Mouse (Mus musculus): ENCODE measurements around the gene Drd5. TPM values are rescaled to one million over a fixed set of nuclear protein-coding genes. Genes with fewer than 3 reads are reported as not detected.

The Drd5 gene
- 0.87 and 1.3 TPM in 2 replicates for polyA plus RNA-seq (2021; fragmentation: Nextera tagmentation)
- long read RNA-seq, experiment 1, transcript Drd5-201 (1 exons, 3,152 nt), result major isoform, 11 of 12 reads
- long read RNA-seq, experiment 1, partial matches to known transcripts, result 0 of 12 reads
- long read RNA-seq, experiment 1, other reads (novel, unspliced or antisense), result 1 of 12 reads
- long read RNA-seq, experiment 2, partial matches to known transcripts, result 0 of 2 reads
- long read RNA-seq, experiment 2, other reads (novel, unspliced or antisense), result 0 of 2 reads

DNA sequence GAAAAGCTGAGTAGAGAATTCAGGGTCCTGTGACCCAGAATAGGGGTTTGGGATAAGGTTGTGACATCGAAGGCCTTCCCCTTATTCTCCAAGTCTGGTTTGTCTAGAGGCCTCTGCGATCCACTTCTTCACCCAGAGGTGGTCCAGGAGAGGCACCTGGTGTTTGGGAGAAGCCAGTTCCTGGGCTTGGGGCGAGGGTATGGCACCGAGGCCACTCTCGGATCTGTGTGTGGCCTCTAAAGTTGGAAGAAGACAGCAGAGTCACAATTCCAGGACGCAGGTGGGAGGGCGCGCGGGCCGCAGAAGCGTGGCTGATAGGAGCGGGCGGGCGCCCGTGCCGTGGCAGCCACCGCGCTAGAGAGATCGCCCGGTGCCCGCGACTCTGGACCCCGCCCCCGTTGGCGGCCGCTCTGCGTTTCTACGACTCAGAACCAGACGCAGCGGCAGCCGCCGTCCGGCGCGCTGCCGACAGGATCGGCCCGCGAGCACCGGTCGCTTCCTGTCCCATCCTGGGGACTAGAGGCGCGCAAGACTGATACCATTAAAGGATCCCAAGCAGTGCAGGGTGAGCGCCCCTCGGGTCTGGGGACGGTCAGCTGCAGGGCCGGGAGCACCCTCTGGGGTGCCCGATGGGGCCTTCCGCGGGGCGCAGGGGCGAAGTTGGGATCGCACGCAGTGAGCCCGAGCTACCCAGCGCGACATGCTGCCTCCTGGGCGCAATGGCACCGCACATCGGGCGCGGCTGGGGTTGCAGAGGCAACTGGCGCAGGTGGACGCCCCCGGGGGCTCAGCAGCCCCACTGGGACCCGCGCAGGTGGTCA, at the start of gene Drd5:
Gene Drd5, plus strand, starts transcription at position 402 of the 821 bp plus-strand sequence.

DNA sequence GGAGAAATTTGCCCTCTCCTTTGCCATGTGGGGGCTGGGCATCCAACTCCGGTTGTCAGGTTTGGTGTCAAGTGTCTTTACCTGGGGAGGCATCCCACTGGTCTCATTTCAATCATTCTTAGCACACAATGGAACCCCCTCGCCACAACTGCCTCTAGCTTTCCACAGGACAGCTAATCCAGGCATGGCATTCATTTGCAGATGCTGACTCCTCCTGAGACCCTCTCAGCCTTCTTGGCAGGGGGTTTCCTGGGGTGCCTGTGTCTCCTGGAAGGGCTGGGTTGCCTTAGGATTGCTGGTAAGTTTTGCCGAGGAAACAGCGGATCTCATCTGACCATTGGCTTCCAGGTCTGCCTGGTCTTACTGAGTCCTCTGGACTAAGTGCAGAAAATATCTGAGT, 43.4 kb upstream of the Drd5 start, which contains the start of gene Otop1:
Gene Otop1, plus strand, starts transcription at position 202 of the 400 bp plus-strand sequence.

Other genes with a start within 250 kb of the Drd5 start
- 232 and 243 TPM in 2 replicates for gene Nsg1, start 159.5 kb upstream of the Drd5 start, polyA plus RNA-seq (2021; fragmentation: Nextera tagmentation)
- gene Zbtb49, start 98.9 kb upstream of the Drd5 start, polyA plus RNA-seq (2021; fragmentation: Nextera tagmentation), result 4.2 and 4.3 TPM in 2 replicates
- gene Lyar, start 98.9 kb upstream of the Drd5 start, polyA plus RNA-seq (2021; fragmentation: Nextera tagmentation), result 25.5 and 32.6 TPM in 2 replicates
- gene Tmem128, start 59.2 kb upstream of the Drd5 start, polyA plus RNA-seq (2021; fragmentation: Nextera tagmentation), result 45.7 and 63.8 TPM in 2 replicates
- not detected in 2 replicates for gene Otop1, start 43.4 kb upstream of the Drd5 start, polyA plus RNA-seq (2021; fragmentation: Nextera tagmentation)
- gene Slc2a9, start 183.8 kb downstream of the Drd5 start, polyA plus RNA-seq (2021; fragmentation: Nextera tagmentation), result 0.53 and 0.97 TPM in 2 replicates
- 105 and 134 TPM in 2 replicates for gene Wdr1, start 243.9 kb downstream of the Drd5 start, polyA plus RNA-seq (2021; fragmentation: Nextera tagmentation)